35 mouse cellular contexts compared by ENCODE assay signal in the genomic region with DNA sequence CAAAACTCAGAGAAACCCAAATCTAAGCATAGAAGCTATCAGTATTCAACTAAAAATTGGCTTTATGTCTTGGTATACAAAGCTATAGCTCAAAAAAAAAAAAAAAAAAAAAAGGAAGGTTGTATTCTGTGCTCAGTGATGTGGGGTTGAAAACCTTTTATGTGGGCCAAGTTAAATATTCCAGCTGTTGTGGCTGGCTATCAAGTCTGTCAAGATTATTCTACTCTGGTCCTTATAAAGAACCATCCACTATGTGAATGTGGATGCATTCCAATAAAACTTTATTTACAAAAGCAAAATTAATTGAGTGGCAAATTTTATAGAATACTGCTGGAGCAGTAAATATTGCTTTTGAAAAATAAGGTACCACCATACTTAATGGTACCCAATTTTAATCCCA.
"Had no signal": no experiment of that assay in that cellular context is flagged by ENCODE, and none has a peak within 500 bp of the region (broad histone marks: within the 10 kb centered on the region; RNA-seq: fewer than 3 reads in every experiment).

No protein-coding gene starts in this region.

- H3K9me3 ChIP-seq: heart, embryonic 10.5 days; heart, embryonic 12.5 days; heart, embryonic 13.5 days; heart, embryonic 15.5 days; hindbrain, embryonic 10.5 days; hindbrain, embryonic 12.5 days; hindbrain, embryonic 13.5 days; hindbrain, embryonic 15.5 days; intestine, embryonic 15.5 days; kidney, embryonic 15.5 days had no signal

- H3K4me2 ChIP-seq: heart, embryonic 11.5 days; heart, embryonic 12.5 days; heart, embryonic 13.5 days; heart, embryonic 15.5 days; hindbrain, embryonic 12.5 days; hindbrain, embryonic 13.5 days; hindbrain, embryonic 14.5 days; hindbrain, embryonic 15.5 days; intestine, embryonic 15.5 days; kidney, embryonic 15.5 days had no signal

- H3K27ac ChIP-seq: heart, adult 2 months; heart, embryonic 10.5 days; heart, embryonic 13.5 days; heart, embryonic 15.5 days; hindbrain, embryonic 10.5 days; hindbrain, embryonic 12.5 days; hindbrain, embryonic 13.5 days; hindbrain, embryonic 14.5 days; hindbrain, embryonic 15.5 days; hindbrain, postnatal 0 days; intestine, embryonic 15.5 days; kidney, embryonic 15.5 days; kidney, postnatal 0 days; layer of hippocampus, adult 2 months had no signal

- ATAC-seq: hindbrain, embryonic 16.5 days; hindbrain, postnatal 0 days; inflammation-experienced regulatory T-cells, adult 6 months; intestine, embryonic 15.5 days; intestine, embryonic 16.5 days; intestine, postnatal 0 days had no signal

- H3K4me1 ChIP-seq: heart, embryonic 12.5 days; heart, embryonic 13.5 days; heart, embryonic 15.5 days; intestine, embryonic 15.5 days had no signal

- H3K4me3 ChIP-seq: heart, adult 2 months; heart, embryonic 10.5 days; heart, embryonic 12.5 days; heart, embryonic 13.5 days; heart, embryonic 15.5 days; hindbrain, embryonic 10.5 days; hindbrain, embryonic 12.5 days; hindbrain, embryonic 13.5 days; hindbrain, embryonic 15.5 days; intestine, embryonic 15.5 days; kidney, embryonic 15.5 days; layer of hippocampus, adult 2 months had no signal

- H3K27me3 ChIP-seq: heart, embryonic 12.5 days; heart, embryonic 13.5 days; heart, embryonic 15.5 days; hindbrain, embryonic 12.5 days; hindbrain, embryonic 13.5 days; hindbrain, embryonic 15.5 days; intestine, embryonic 15.5 days; kidney, embryonic 15.5 days had no signal

- H3K36me3 ChIP-seq: heart, embryonic 10.5 days; heart, embryonic 12.5 days; heart, embryonic 13.5 days; heart, embryonic 15.5 days; hindbrain, embryonic 10.5 days; hindbrain, embryonic 12.5 days; hindbrain, embryonic 13.5 days; hindbrain, embryonic 15.5 days; intestine, embryonic 15.5 days; kidney, embryonic 15.5 days had no signal

- H3K9ac ChIP-seq: heart, embryonic 12.5 days; heart, embryonic 13.5 days; heart, embryonic 15.5 days; hindbrain, embryonic 12.5 days; hindbrain, embryonic 13.5 days; hindbrain, embryonic 14.5 days; hindbrain, embryonic 15.5 days; intestine, embryonic 15.5 days; kidney, embryonic 15.5 days had no signal

- DNase-seq: heart, adult 2 months; heart, postnatal 10 days; heart, postnatal 14 days; heart, postnatal 36 days; heart, postnatal 4 days; kidney, adult 11 months; kidney, adult 18-20 months; kidney, adult 2 months; kidney, adult 8-10 months; kidney, adult 9 months; kidney, postnatal 10 days; kidney, postnatal 14 days; kidney, postnatal 25 days; kidney, postnatal 36 days; kidney, postnatal 4 days; layer of hippocampus, adult 9-11 months had no signal
